Mouse (Mus musculus) CH12.LX (cell line): ENCODE data around the gene Kcng4.

ENCODE experiments used
- CTCF ChIP-seq, 2 experiments: IDR thresholded peaks in 1 of 2; conservative IDR thresholded peaks in 1 of 2; 2 replicates each; pipeline ENCODE4 v1.5.1; 2011 to 2012; ENCODE audit warnings: low read depth in 2 of 2, low read length in 2 of 2, improper control_type of control experiment in 1 of 2, inconsistent platforms in 1 of 2, mild to moderate bottlenecking in 1 of 2, moderate library complexity in 1 of 2
- NRF1 ChIP-seq: IDR thresholded peaks from 2 replicates; pipeline ENCODE4 v1.6.1; 2014; ENCODE audit warnings: low read depth, mild to moderate bottlenecking, inconsistent platforms, low read length, improper control_type of control experiment, moderate library complexity

GRCm38 (mm10) chr8:119644981-119645597, 9.6 kb upstream of the Kcng4 start:
- TF ChIP-seq CTCF (conservative IDR thresholded peaks at IDR 0.05 in 1 of 2, IDR thresholded peaks at IDR 0.05 in 1 of 2; ENCODE audit: low read depth in 2 of 2, low read length in 2 of 2), result no peak
- no peak for TF ChIP-seq NRF1
